Mouse (Mus musculus) heart, postnatal 0 days (tissue): ENCODE results near the gene Fermt1.

Experiments used
- CTCF ChIP-seq: IDR thresholded peaks from 2 replicates; pipeline ENCODE4 v1.5.1; 2016; ENCODE audit warnings: antibody characterized with exemption, control low read depth, low read depth
- EP300 ChIP-seq: IDR thresholded peaks from 2 replicates; pipeline ENCODE4 v1.6.1; 2016; ENCODE audit warnings: antibody characterized with exemption, low read depth

- TF ChIP-seq CTCF (peak; percentile 57), EP300 (no peak)
These were observed 6.5 kb upstream of the Fermt1 start for GRCm38 (mm10) chr2:132952197-132952596.
